Mouse (Mus musculus): ENCODE measurements around the gene Hoxa11. TPM values are rescaled to one million over a fixed set of nuclear protein-coding genes. Genes with fewer than 3 reads are reported as not detected.

Hoxa11 gene
- polyA plus RNA-seq (2014; fragmentation: Nextera tagmentation; extraction: Ambion mirVana): not detected in 2 replicates

DNA sequence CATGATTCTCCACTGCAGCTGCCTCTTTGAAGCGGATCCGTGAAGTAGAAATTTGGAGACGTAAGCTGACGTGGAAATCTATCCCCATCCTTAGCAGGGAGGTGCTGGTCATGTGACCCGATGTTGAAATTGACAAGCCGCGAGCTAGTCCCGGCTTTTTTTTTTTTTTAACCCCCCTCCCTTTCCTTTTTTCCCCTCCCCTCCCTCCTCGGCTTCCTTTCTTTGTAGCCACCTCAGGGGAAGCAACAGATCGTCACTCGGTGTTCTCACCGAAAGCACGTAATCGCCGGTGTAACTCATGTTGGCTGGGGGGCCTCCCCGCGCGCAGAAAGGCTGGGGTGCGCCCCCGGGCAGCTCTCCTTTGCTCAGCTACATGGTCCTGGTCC lies at the start of gene Hoxa11:
Hoxa11 (minus strand) TSS at position 54 of the 386 bp plus-strand sequence.
- no peak for TF ChIP-seq CTCF (IDR thresholded peaks at IDR 0.05; ENCODE audit: low read depth)
- Histone ChIP-seq H3K27me3 (ENCODE audit: insufficient read depth, low read length) (peaks cover 99% of the 10 kb centered on the region), H3K4me1 (ENCODE audit: insufficient read depth) (no peaks in the 10 kb centered on the region), H3K36me3 (ENCODE audit: insufficient read depth) (no peaks in the 10 kb centered on the region), H3K9me3 (ENCODE audit: low read depth, low read length) (no peaks in the 10 kb centered on the region), H3K9ac (no peak within 1 kb of the TSS), H3K4me3 (ENCODE audit: low read depth, low read length) (peak within 1 kb of the TSS; percentile 17; the same call in 1 of the 2 replicates), H3K4me2 (peak within 1 kb of the TSS; percentile 20; the same call in 1 of the 2 replicates), H3K27ac (ENCODE audit: low read depth) (no peak within 1 kb of the TSS)
- no peak for ATAC-seq (ENCODE audit: insufficient read depth)
- WGBS: under 1% methylated on average over 20 of the region's 20 CpGs
- no peak for DNase-seq

- Histone ChIP-seq H3K9ac (no peak overlapping the region), H3K4me3 (ENCODE audit: low read depth, low read length) (no peak overlapping the region), H3K4me2 (no peak overlapping the region), H3K4me1 (ENCODE audit: insufficient read depth) (no peaks in the 10 kb centered on the region), H3K9me3 (ENCODE audit: low read depth, low read length) (no peaks in the 10 kb centered on the region), H3K27me3 (ENCODE audit: insufficient read depth, low read length) (peaks cover 43% of the 10 kb centered on the region), H3K27ac (ENCODE audit: low read depth) (no peak overlapping the region), H3K36me3 (ENCODE audit: insufficient read depth) (no peaks in the 10 kb centered on the region)
- DNase-seq (no peak), ATAC-seq (ENCODE audit: insufficient read depth) (no peak)
- 70% methylated on average over 6 of the region's 6 CpGs for WGBS
- TF ChIP-seq CTCF (IDR thresholded peaks at IDR 0.05; ENCODE audit: low read depth): no peak
These were observed 49.0 kb upstream of the Hoxa11 start for GRCm38 (mm10) chr6:52294616-52295015.

DNA sequence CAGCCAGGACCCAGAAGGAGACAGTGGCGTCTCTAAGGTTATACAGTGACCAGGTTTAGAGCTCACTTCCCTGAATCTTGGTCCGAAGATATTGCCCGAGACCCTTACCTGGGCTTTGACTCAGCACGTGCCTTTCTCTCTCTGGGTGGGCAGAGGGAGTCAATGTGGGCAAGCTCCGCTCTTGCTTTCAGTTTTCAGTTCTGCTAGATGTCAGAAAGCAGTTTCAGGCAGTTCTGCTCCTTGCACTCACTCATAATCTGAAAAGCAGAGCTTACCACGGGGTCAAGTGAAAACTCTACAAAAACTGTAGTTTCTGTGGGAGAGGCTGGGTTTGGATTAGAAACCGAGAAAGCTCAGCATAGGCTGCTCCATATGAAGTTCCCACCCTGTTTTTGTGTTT lies 46.7 kb upstream of the Hoxa11 start:
- no peak for TF ChIP-seq CTCF (IDR thresholded peaks at IDR 0.05; ENCODE audit: low read depth)
- ATAC-seq (ENCODE audit: insufficient read depth): no peak
- 58% methylated on average over 7 of the region's 7 CpGs for WGBS
- Histone ChIP-seq H3K4me1 (ENCODE audit: insufficient read depth) (no peaks in the 10 kb centered on the region), H3K9ac (no peak overlapping the region), H3K27me3 (ENCODE audit: insufficient read depth, low read length) (peaks cover 52% of the 10 kb centered on the region), H3K4me2 (no peak overlapping the region), H3K9me3 (ENCODE audit: low read depth, low read length) (no peaks in the 10 kb centered on the region), H3K36me3 (ENCODE audit: insufficient read depth) (no peaks in the 10 kb centered on the region), H3K27ac (ENCODE audit: low read depth) (no peak overlapping the region), H3K4me3 (ENCODE audit: low read depth, low read length) (no peak overlapping the region)
- DNase-seq: no peak

DNA sequence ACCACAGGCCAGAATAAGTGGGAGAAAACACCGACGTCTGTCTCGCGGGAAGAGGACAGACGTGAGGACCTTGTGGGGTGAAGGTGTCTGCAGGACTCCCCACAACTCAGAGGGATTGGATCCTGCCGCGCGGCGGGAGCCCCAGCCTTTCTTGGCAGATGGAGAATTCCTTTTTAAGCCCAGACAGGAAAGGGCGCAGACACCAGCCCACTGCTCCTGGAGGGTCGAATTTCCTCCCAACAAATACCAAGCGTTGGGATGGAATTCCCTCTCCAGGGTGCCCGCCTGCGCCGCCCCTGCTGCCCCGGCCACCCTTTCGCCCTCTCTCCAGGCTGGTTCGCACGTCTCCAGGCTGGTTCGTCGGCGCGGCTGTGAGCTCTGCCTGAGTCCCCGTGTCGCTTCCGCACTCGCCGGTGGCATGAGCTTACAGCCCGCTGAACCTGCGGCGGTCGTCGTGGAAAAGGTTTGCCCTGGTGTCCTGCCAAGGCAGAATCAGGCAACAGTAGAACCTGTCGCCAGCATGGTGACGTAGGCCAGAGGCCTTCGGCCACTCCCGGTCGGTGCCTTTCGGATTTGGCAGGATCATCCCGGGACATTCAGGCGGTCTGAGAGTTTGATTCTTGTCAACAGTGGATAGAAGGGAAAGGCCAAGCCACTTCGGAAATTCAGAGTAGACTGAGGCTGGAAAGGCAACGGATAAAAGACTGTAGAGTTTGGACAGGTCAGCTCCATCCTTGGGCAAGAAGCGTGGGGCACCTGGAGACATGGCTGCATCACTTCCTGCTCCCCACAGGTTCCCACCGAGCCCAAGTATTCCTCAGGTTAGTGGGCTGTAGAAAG lies 45.6 kb upstream of the Hoxa11 start:
- ATAC-seq (ENCODE audit: insufficient read depth): no peak
- no peaks in the 10 kb centered on the region for H3K36me3 ChIP-seq (ENCODE audit: insufficient read depth)
- TF ChIP-seq CTCF (IDR thresholded peaks at IDR 0.05; ENCODE audit: low read depth): no peak
- no peak overlapping the region for H3K27ac ChIP-seq (ENCODE audit: low read depth)
- peak; percentile 64 for DNase-seq
- no peaks in the 10 kb centered on the region for H3K9me3 ChIP-seq (ENCODE audit: low read depth, low read length)
- 2% methylated on average over 45 of the region's 45 CpGs for WGBS
- no peaks in the 10 kb centered on the region for H3K4me1 ChIP-seq (ENCODE audit: insufficient read depth)
- peak overlapping the region; percentile 64 for H3K4me2 ChIP-seq
- peak overlapping the region; percentile 37 for H3K4me3 ChIP-seq (ENCODE audit: low read depth, low read length)
- peaks cover 57% of the 10 kb centered on the region for H3K27me3 ChIP-seq (ENCODE audit: insufficient read depth, low read length)
- H3K9ac ChIP-seq: no peak overlapping the region

GRCm38 (mm10) chr6:52290186-52290585 lies 44.6 kb upstream of the Hoxa11 start:
- TF ChIP-seq CTCF (IDR thresholded peaks at IDR 0.05; ENCODE audit: low read depth): no peak
- Histone ChIP-seq H3K9me3 (ENCODE audit: low read depth, low read length) (no peaks in the 10 kb centered on the region), H3K36me3 (ENCODE audit: insufficient read depth) (no peaks in the 10 kb centered on the region), H3K4me3 (ENCODE audit: low read depth, low read length) (no peak overlapping the region), H3K9ac (no peak overlapping the region), H3K4me1 (ENCODE audit: insufficient read depth) (no peaks in the 10 kb centered on the region), H3K4me2 (no peak overlapping the region), H3K27ac (ENCODE audit: low read depth) (no peak overlapping the region), H3K27me3 (ENCODE audit: insufficient read depth, low read length) (peaks cover 63% of the 10 kb centered on the region)
- 19% methylated on average over 12 of the region's 12 CpGs for WGBS
- DNase-seq: no peak
- no peak for ATAC-seq (ENCODE audit: insufficient read depth)

DNA sequence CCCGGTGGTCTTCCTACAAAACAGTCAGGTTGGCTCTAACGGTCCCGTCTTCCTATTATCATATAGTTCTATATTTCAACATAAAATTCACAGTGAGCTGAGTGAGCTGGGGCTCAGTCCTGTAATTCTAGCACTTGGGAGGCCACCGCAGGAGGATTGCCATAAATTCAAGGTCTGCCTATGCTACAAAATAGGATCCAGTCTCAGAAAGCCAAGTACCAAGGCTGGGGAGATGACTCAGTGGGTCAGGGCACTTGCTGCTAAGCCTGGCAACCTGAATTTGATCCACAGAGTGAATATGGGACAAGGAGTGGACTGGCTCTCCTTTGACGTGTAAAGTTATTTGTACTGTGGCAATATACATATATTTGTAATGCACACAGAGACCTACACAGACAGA lies 38.3 kb upstream of the Hoxa11 start:
- Histone ChIP-seq H3K27me3 (ENCODE audit: insufficient read depth, low read length) (peaks cover 17% of the 10 kb centered on the region), H3K4me3 (ENCODE audit: low read depth, low read length) (no peak overlapping the region), H3K27ac (ENCODE audit: low read depth) (no peak overlapping the region), H3K4me1 (ENCODE audit: insufficient read depth) (no peaks in the 10 kb centered on the region), H3K4me2 (no peak overlapping the region), H3K36me3 (ENCODE audit: insufficient read depth) (no peaks in the 10 kb centered on the region), H3K9me3 (ENCODE audit: low read depth, low read length) (no peaks in the 10 kb centered on the region), H3K9ac (no peak overlapping the region)
- TF ChIP-seq CTCF (IDR thresholded peaks at IDR 0.05; ENCODE audit: low read depth): no peak
- ATAC-seq (ENCODE audit: insufficient read depth) (no peak), DNase-seq (no peak)
- 82% methylated on average over 5 of the region's 5 CpGs for WGBS

DNA sequence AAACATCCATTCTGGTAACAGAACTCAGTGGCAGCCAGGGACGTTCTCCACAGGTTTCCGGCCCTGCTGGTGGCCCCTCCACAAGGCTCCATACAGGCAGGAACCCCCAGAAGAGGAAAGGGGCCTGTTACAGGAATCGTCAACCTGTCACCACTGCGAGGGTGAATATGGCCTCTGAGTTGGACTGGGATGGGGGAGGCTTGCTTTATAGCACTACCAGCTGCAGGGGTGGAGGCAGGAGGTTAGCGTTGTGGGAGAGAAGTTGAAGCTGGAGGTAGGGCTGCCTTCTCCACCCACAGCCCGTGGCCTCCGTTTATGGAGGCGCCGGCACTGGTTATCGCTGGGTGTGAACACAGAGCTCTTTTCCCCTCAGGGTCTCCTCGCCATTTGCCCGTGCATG lies 35.5 kb upstream of the Hoxa11 start:
- no peak for ATAC-seq (ENCODE audit: insufficient read depth)
- Histone ChIP-seq H3K4me1 (ENCODE audit: insufficient read depth) (no peaks in the 10 kb centered on the region), H3K9ac (no peak overlapping the region), H3K27ac (ENCODE audit: low read depth) (no peak overlapping the region), H3K9me3 (ENCODE audit: low read depth, low read length) (no peaks in the 10 kb centered on the region), H3K4me3 (ENCODE audit: low read depth, low read length) (no peak overlapping the region), H3K4me2 (no peak overlapping the region), H3K36me3 (ENCODE audit: insufficient read depth) (no peaks in the 10 kb centered on the region), H3K27me3 (ENCODE audit: insufficient read depth, low read length) (peaks cover 30% of the 10 kb centered on the region)
- no peak for TF ChIP-seq CTCF (IDR thresholded peaks at IDR 0.05; ENCODE audit: low read depth)
- 55% methylated on average over 12 of the region's 12 CpGs for WGBS
- DNase-seq: no peak
